Mouse (Mus musculus) midbrain, embryonic 14.5 days (tissue): ENCODE results near the gene Amn1. TPM values are rescaled to one million over a fixed set of nuclear protein-coding genes. Genes with fewer than 3 reads are reported as not detected.

ENCODE experiments used
- ATAC-seq: fragments of 200-750 bp; cut with Nextera tagmentation; 2 replicates; pipeline ENCODE4 v1.8.0; 2017; ENCODE audit warnings: moderate number of reproducible peaks, moderate library complexity; ENCODE audit not compliant: low FRiP score, low TSS enrichment
- DNase-seq: peaks from one replicate; pipeline ENCODE4 v3.0.0-alpha.2; 2015
- H3K27ac ChIP-seq: fragments of 300-500 bp; sonication (generic); replicated peaks from 2 replicates; pipeline ENCODE4 v1.5.1; 2014; ENCODE audit warnings: mild to moderate bottlenecking, low read depth, low read length, moderate library complexity
- H3K27me3 ChIP-seq: fragments of 300-500 bp; sonication (generic); 2 replicates; pipeline ENCODE4 v1.6.1; 2014; ENCODE audit warnings: low read length, control low read depth, mixed read lengths; ENCODE audit not compliant: control insufficient read depth, insufficient read depth
- H3K36me3 ChIP-seq: fragments of 300-500 bp; sonication (generic); 2 replicates; pipeline ENCODE4 v1.6.1; 2014; ENCODE audit warnings: low read length, control low read depth; ENCODE audit not compliant: control insufficient read depth, insufficient read depth
- H3K4me1 ChIP-seq: fragments of 300-500 bp; sonication (generic); 2 replicates; pipeline ENCODE4 v1.6.1; 2014; ENCODE audit warnings: mild to moderate bottlenecking, antibody characterized with exemption, low read length, control low read depth; ENCODE audit not compliant: control insufficient read depth, insufficient read depth
- H3K4me2 ChIP-seq: fragments of 300-500 bp; sonication (generic); 2 replicates; pipeline ENCODE4 v1.6.1; 2014; ENCODE audit warnings: mild to moderate bottlenecking, low read length, moderate library complexity
- H3K4me3 ChIP-seq: fragments of 300-500 bp; sonication (generic); replicated peaks from 2 replicates; pipeline ENCODE4 v1.5.1; 2014; ENCODE audit warnings: low read depth, low read length
- H3K9ac ChIP-seq: fragments of 300-500 bp; sonication (generic); replicated peaks from 2 replicates; pipeline ENCODE4 v1.6.1; 2014; ENCODE audit warnings: mild to moderate bottlenecking, low read length, moderate library complexity
- H3K9me3 ChIP-seq: fragments of 300-500 bp; sonication (generic); 2 replicates; pipeline ENCODE4 v1.6.1; 2016; ENCODE audit warnings: low read length, control low read depth, mixed read lengths; ENCODE audit not compliant: control insufficient read depth
- WGBS: fragments of 180-500 bp; shearing (Covaris S2); extraction: QIAGEN DNeasy Blood & Tissue Kit; methylation state at CpG from one replicate; pipeline ENCODE4 v1.1.7; 2014; 5-methylcytosine and 5-hydroxymethylcytosine counted together
- polyA plus RNA-seq: library from polyadenylated mRNA; unstranded; fragments of >200 nt; fragmentation: Nextera tagmentation; extraction: Ambion mirVana; gene quantifications from 2 replicates; pipeline ENCODE4 v1.2.1, GENCODE M21; 2014

Amn1 gene
- polyA plus RNA-seq, 1 experiment from 2014 or later: 115 TPM

GRCm38 (mm10) chr6:149145143-149145542 is 43.4 kb downstream of the Amn1 start:
- H3K9me3 ChIP-seq: no peaks in the 10 kb centered on the region
- H3K27ac ChIP-seq: no peak overlapping the region
- H3K36me3 ChIP-seq: 0 out of 2 replicates have a peak, but pooled peaks cover 3% of the 10 kb centered on the region
- ATAC-seq (no peak), DNase-seq (no peak)
- no peak overlapping the region for H3K4me2 ChIP-seq
- 97% methylated on average over 1 of the region's 1 CpGs for WGBS
- H3K9ac ChIP-seq: no peak overlapping the region
- no peaks in the 10 kb centered on the region for H3K27me3 ChIP-seq
- peaks cover 4% of the 10 kb centered on the region; the same call in 1 of the 2 replicates for H3K4me1 ChIP-seq
- H3K4me3 ChIP-seq: no peak overlapping the region

- ATAC-seq: peak; percentile 82
- H3K4me3 ChIP-seq: peak overlapping the region; percentile 43
- H3K4me1 ChIP-seq: peaks cover 4% of the 10 kb centered on the region; the same call in 1 of the 2 replicates
- H3K9ac ChIP-seq: peak overlapping the region; percentile 43
- no peak overlapping the region for H3K27ac ChIP-seq
- H3K36me3 ChIP-seq: no peaks in the 10 kb centered on the region
- H3K4me2 ChIP-seq: peak overlapping the region; percentile 73
- no peaks in the 10 kb centered on the region for H3K27me3 ChIP-seq
- 6% methylated on average over 36 of the region's 36 CpGs for WGBS
- no peaks in the 10 kb centered on the region for H3K9me3 ChIP-seq
- peak; percentile 85 for DNase-seq
Observed at GRCm38 (mm10) chr6:149141393-149142173, 46.9 kb downstream of the Amn1 start.

GRCm38 (mm10) chr6:149139471-149139870 is 49.0 kb downstream of the Amn1 start, which contains the start of gene Etfbkmt:
TSS of gene Etfbkmt (plus strand) at chr6:149139849.
- Histone ChIP-seq H3K27ac (no peak within 1 kb of the TSS), H3K9me3 (no peaks in the 10 kb centered on the region), H3K9ac (no peak within 1 kb of the TSS), H3K4me1 (peaks cover 4% of the 10 kb centered on the region; the same call in 1 of the 2 replicates), H3K4me3 (no peak within 1 kb of the TSS), H3K4me2 (no peak within 1 kb of the TSS), H3K27me3 (no peaks in the 10 kb centered on the region), H3K36me3 (no peaks in the 10 kb centered on the region)
- WGBS: 87% methylated on average over 1 of the region's 1 CpGs
- no peak for DNase-seq
- no peak for ATAC-seq

GRCm38 (mm10) chr6:149139011-149139410 is 49.5 kb downstream of the Amn1 start:
- no peak overlapping the region for H3K4me2 ChIP-seq
- no peak overlapping the region for H3K27ac ChIP-seq
- no peaks in the 10 kb centered on the region for H3K9me3 ChIP-seq
- DNase-seq (no peak), ATAC-seq (no peak)
- H3K27me3 ChIP-seq: no peaks in the 10 kb centered on the region
- 92% methylated on average over 3 of the region's 3 CpGs for WGBS
- peaks cover 4% of the 10 kb centered on the region; the same call in 1 of the 2 replicates for H3K4me1 ChIP-seq
- no peak overlapping the region for H3K9ac ChIP-seq
- H3K4me3 ChIP-seq: no peak overlapping the region
- no peaks in the 10 kb centered on the region for H3K36me3 ChIP-seq

DNA sequence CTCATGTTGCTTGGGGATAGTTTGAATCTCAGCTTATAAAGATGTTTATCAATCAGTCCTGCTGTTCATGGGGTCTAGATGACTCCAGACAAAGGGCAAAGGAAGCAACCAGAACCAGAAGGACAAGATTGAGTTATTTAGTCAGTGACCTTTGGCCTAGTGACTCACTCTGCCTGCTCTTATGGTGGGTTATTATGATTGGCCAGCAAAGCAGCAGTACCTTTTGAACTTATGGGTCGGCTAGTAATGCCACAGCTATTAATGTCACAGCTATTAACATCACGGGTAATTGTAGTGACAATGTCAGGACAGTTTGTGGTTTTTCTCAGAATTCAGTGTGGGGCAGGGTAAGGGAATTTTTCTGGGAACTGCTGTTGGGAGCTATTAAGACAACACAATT is 50.6 kb downstream of the Amn1 start:
- no peak for ATAC-seq
- Histone ChIP-seq H3K36me3 (no peaks in the 10 kb centered on the region), H3K4me2 (no peak overlapping the region), H3K4me3 (no peak overlapping the region), H3K9me3 (no peaks in the 10 kb centered on the region), H3K27me3 (no peaks in the 10 kb centered on the region), H3K4me1 (peaks cover 4% of the 10 kb centered on the region; the same call in 1 of the 2 replicates), H3K27ac (no peak overlapping the region), H3K9ac (no peak overlapping the region)
- WGBS: 88% methylated on average over 2 of the region's 2 CpGs
- DNase-seq: no peak

GRCm38 (mm10) chr6:149135631-149136030 is 52.9 kb downstream of the Amn1 start:
- H3K9me3 ChIP-seq: no peaks in the 10 kb centered on the region
- H3K4me1 ChIP-seq: no peaks in the 10 kb centered on the region
- no peak overlapping the region for H3K9ac ChIP-seq
- no peaks in the 10 kb centered on the region for H3K27me3 ChIP-seq
- H3K27ac ChIP-seq: no peak overlapping the region
- no peak overlapping the region for H3K4me2 ChIP-seq
- 85% methylated on average over 6 of the region's 6 CpGs for WGBS
- no peaks in the 10 kb centered on the region for H3K36me3 ChIP-seq
- no peak overlapping the region for H3K4me3 ChIP-seq
- ATAC-seq (no peak), DNase-seq (no peak)

- H3K4me3 ChIP-seq: no peak overlapping the region
- no peak overlapping the region for H3K9ac ChIP-seq
- H3K9me3 ChIP-seq: no peaks in the 10 kb centered on the region
- DNase-seq (no peak), ATAC-seq (no peak)
- no peaks in the 10 kb centered on the region for H3K27me3 ChIP-seq
- no peak overlapping the region for H3K27ac ChIP-seq
- WGBS: 33% methylated on average over 5 of the region's 5 CpGs
- H3K4me2 ChIP-seq: no peak overlapping the region
- H3K36me3 ChIP-seq: no peaks in the 10 kb centered on the region
- H3K4me1 ChIP-seq: no peaks in the 10 kb centered on the region
Observed at GRCm38 (mm10) chr6:149134391-149135150, 53.9 kb downstream of the Amn1 start.

DNA sequence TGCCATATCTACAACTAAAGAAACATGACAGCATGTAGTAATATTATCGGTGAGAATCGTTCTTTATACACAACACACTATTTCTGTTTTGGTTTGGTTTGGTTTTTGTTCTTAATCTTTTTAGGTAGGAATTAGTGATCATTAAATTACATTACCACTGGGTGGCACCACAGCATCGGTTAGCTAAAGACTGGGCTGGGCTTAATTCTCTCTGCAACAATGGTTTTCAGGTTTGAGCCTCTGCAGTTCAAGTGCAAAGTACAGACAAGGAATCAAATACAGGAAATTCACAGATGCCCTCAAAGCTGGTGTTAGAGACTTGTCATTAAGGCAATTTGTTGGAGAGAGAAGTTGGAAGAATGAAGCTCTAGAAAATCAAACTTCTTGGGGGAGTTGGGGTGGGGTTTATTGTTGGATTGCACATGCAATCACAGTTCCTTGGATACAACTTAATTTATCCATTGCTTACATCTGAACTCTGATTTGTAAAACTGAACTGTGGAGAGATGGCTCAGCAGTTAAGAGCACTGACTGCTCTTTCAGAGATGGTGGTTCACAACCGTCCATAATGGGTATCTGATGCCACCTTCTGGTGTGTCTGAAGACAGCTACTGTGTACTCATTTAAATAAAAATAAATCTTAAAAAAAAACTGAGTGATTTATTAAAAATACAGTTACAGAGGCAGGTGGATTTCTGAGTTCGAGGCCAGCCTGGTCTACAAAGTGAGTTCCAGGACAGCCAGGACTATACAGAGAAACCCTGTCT is 56.0 kb downstream of the Amn1 start:
- Histone ChIP-seq H3K9ac (no peak overlapping the region), H3K4me3 (no peak overlapping the region), H3K27me3 (no peaks in the 10 kb centered on the region), H3K9me3 (no peaks in the 10 kb centered on the region), H3K36me3 (no peaks in the 10 kb centered on the region), H3K4me2 (no peak overlapping the region), H3K27ac (no peak overlapping the region), H3K4me1 (no peaks in the 10 kb centered on the region)
- DNase-seq: peak; percentile 84
- 35% methylated on average over 5 of the region's 5 CpGs for WGBS
- peak; percentile 58; the same call in 1 of the 2 replicates for ATAC-seq
